Mouse (Mus musculus) brain, embryonic 14.5 days (tissue): Measurements from ENCODE around the gene Parm1.

ENCODE experiments used
- CTCF ChIP-seq: fragments of 200-500 bp; IDR thresholded peaks from 2 replicates; pipeline ENCODE4 v1.5.1; 2012; ENCODE audit warnings: inconsistent platforms, mild to moderate bottlenecking, moderate library complexity, borderline replicate concordance; ENCODE audit not compliant: insufficient read depth, insufficient read length; ENCODE audit errors: extremely low read depth
- POLR2A ChIP-seq: fragments of 200-500 bp; IDR thresholded peaks from 2 replicates; pipeline ENCODE4 v1.6.1; 2012; ENCODE audit warnings: mild to moderate bottlenecking, inconsistent platforms, borderline replicate concordance; ENCODE audit not compliant: poor library complexity, insufficient read depth, insufficient read length, severe bottlenecking; ENCODE audit errors: extremely low read depth

GRCm38 (mm10) chr5:91484324-91484723 lies 33.1 kb upstream of the Parm1 start:
- TF ChIP-seq POLR2A (no peak), CTCF (no peak)
